Mouse (Mus musculus) lung, adult 2 months (tissue): ENCODE measurements at regions not wholly inside any gene's neighbourhood (a gene's known extent, or its start where the extent isn't known, plus 50 kb on each side); places are given as distances from the start of the nearest gene placed in this dataset.

Experiments used
- DNase-seq: peaks from one replicate; pipeline ENCODE4 v3.0.0; 2022
- H3K4me1 ChIP-seq: fragments of 200-500 bp; 2 replicates; pipeline ENCODE4 v1.6.1; 2011; ENCODE audit warnings: low read length; ENCODE audit not compliant: control insufficient read depth, insufficient read depth
- H3K4me3 ChIP-seq: fragments of 200-500 bp; replicated peaks from 2 replicates; pipeline ENCODE3; 2011; ENCODE audit warnings: low read depth, mild to moderate bottlenecking, control low read depth, low read length; ENCODE audit errors: extremely low read depth
- CTCF ChIP-seq: fragments of 200-500 bp; IDR thresholded peaks from 2 replicates; pipeline ENCODE4 v1.5.1; 2011; ENCODE audit warnings: mild to moderate bottlenecking, low read length, control low read depth; ENCODE audit not compliant: insufficient read depth
- POLR2A ChIP-seq: fragments of 200-500 bp; IDR thresholded peaks from 2 replicates; pipeline ENCODE4 v1.6.1; 2011; ENCODE audit warnings: low read depth, mild to moderate bottlenecking, control low read depth, low read length, borderline replicate concordance; ENCODE audit errors: extremely low read depth
- WGBS: fragments of 180-500 bp; shearing (Covaris S2); methylation state at CpG from one replicate; pipeline ENCODE4 v1.1.7; 2018; 5-methylcytosine and 5-hydroxymethylcytosine counted together

- 70% methylated on average over 3 of the region's 3 CpGs for WGBS
- H3K4me3 ChIP-seq = no peak overlapping the region
- no peak for DNase-seq
- 0 out of 2 replicates have a peak, but pooled peaks cover 2% of the 10 kb centered on the region for H3K4me1 ChIP-seq
- TF ChIP-seq CTCF (no peak), POLR2A (no peak)
Measured at GRCm38 (mm10) chr4:55475409-55475808, 56.9 kb downstream of the Klf4 start.

DNA sequence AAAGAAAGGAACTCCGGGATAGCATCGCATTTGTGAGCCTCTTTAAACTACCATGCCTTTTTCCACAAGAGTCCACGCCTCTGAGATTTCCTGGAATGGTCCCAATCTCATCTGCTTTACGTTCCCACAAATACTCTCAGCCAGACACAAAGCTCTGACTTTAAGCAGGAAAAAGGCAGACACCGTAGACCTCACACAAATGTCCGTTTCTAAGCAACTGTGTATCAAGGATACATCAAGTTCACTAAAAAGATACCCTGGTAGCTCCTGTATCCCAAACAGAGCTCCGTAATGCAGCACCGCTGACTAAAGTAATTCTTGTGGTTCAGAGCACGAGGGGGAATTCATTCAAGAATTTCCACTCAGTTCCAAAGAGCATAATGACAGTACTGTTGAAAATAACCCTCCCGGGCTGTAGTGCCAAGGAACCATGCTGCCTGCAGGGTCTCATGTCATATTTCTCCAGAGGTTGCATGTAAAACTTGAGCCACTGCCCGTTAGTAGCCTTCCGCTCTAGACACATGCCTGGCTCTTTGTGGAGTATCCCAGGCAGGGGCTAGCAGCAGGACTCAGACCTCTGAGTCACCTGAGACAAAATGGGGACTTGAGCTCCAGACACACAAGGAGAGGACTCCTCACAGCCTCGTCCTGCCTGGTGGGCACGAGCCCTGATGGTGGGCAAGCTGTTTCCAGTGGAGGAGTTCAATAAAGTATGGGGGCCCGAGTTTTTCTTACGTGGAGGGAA is 58.0 kb downstream of the Klf4 start:
- 78% methylated on average over 16 of the region's 16 CpGs for WGBS
- no peak for DNase-seq
- H3K4me1 ChIP-seq = 0 out of 2 replicates have a peak, but pooled peaks cover 2% of the 10 kb centered on the region
- no peak for TF ChIP-seq CTCF
- no peak for TF ChIP-seq POLR2A
- H3K4me3 ChIP-seq = no peak overlapping the region

- DNase-seq = no peak
- WGBS = 50% methylated on average over 2 of the region's 2 CpGs
- Histone ChIP-seq H3K4me1 (0 out of 2 replicates have a peak, but pooled peaks cover 2% of the 10 kb centered on the region), H3K4me3 (no peak overlapping the region)
- TF ChIP-seq CTCF (no peak), POLR2A (no peak)
Measured at GRCm38 (mm10) chr4:55472649-55473048, 59.6 kb downstream of the Klf4 start.

- TF ChIP-seq CTCF (no peak), POLR2A (no peak)
- WGBS = 43% methylated on average over 13 of the region's 13 CpGs
Measured at GRCm38 (mm10) chr4:55470779-55471663, 61.2 kb downstream of the Klf4 start.

DNA sequence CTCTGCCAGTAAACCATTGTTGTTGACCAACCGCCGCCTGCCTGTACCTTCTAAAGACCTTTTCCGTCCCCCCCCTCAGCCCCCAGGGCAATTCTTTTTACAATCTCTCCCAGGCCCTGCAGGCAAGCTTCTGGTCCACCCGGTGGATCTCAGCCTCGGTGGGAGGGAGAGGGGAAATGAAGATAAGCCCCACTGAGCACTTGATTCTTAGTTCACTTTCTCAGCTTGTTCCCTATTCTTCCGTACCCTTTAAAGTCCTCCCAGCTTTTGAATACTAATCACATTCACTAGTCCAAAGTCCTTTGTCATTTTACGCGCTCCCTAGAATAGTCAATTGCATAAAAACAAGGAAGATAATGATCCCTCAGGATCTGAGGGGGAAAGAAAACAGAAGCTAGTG is 68.1 kb downstream of the Klf4 start:
- TF ChIP-seq POLR2A = no peak
- no peak for TF ChIP-seq CTCF
- H3K4me3 ChIP-seq = no peak overlapping the region
- 54% methylated on average over 8 of the region's 8 CpGs for WGBS
- no peaks in the 10 kb centered on the region for H3K4me1 ChIP-seq
- DNase-seq = no peak

More at GRCm38 (mm10) chr4:55470779-55471663, 61.2 kb downstream of the Klf4 start:
- DNase-seq = no peak
- Histone ChIP-seq H3K4me1 (0 out of 2 replicates have a peak, but pooled peaks cover 2% of the 10 kb centered on the region), H3K4me3 (no peak overlapping the region)

- DNase-seq = no peak
- TF ChIP-seq CTCF = no peak
- TF ChIP-seq POLR2A = no peak
- Histone ChIP-seq H3K4me3 (no peak overlapping the region), H3K4me1 (no peaks in the 10 kb centered on the region)
- WGBS = 75% methylated on average over 5 of the region's 5 CpGs
Measured at GRCm38 (mm10) chr4:55461927-55462326, 70.3 kb downstream of the Klf4 start.

GRCm38 (mm10) chr4:55453902-55454301 is 78.4 kb downstream of the Klf4 start:
- TF ChIP-seq CTCF (no peak), POLR2A (no peak)
- DNase-seq = no peak
- 69% methylated on average over 5 of the region's 5 CpGs for WGBS
- Histone ChIP-seq H3K4me1 (no peaks in the 10 kb centered on the region), H3K4me3 (no peak overlapping the region)

- H3K4me3 ChIP-seq = no peak overlapping the region
- H3K4me1 ChIP-seq = no peaks in the 10 kb centered on the region
- TF ChIP-seq CTCF = no peak
- TF ChIP-seq POLR2A = no peak
- no peak for DNase-seq
- 61% methylated on average over 6 of the region's 6 CpGs for WGBS
Measured at GRCm38 (mm10) chr4:55452546-55452945, 79.7 kb downstream of the Klf4 start.

GRCm38 (mm10) chr4:55451711-55452110 is 80.6 kb downstream of the Klf4 start:
- TF ChIP-seq POLR2A (no peak), CTCF (no peak)
- no peak overlapping the region for H3K4me3 ChIP-seq
- WGBS = 79% methylated on average over 2 of the region's 2 CpGs

More at GRCm38 (mm10) chr4:55451711-55452110, 80.6 kb downstream of the Klf4 start:
- no peaks in the 10 kb centered on the region for H3K4me1 ChIP-seq
- DNase-seq = no peak
